Mouse (Mus musculus): Measurements from ENCODE around the gene Kcnj14. TPM values are rescaled to one million over a fixed set of nuclear protein-coding genes. Genes with fewer than 3 reads are reported as not detected.

Kcnj14 gene
- 0.02 and 0.04 TPM in 2 replicates for polyA plus RNA-seq (2012)

DNA sequence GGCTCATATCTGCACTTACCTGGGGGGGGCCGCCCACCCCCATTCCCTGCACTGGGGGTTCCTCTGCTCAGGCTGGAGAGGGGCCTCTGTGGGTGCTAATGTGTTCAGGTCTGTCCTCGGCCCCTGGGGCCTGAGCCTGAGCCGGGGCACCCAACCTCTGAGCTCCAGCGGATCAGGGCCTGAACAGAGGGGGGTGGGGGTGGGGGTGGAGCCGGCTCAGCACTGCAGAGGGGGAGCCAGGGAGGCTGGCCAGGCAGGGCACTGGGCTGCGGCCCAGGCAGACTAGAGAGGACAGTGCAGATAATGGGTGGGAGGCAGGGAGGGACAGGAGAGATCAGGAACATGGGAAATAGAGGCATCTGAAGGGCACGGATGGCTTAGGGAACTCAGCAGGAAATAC, at the start of gene Kcnj14:
Gene Kcnj14, minus strand, starts transcription at position 185 of the 400 bp plus-strand sequence.
- peaks cover 1% of the 10 kb centered on the region; the same call in 1 of the 2 replicates for H3K27me3 ChIP-seq (ENCODE audit: control insufficient read depth)
- no peak within 1 kb of the TSS for H3K4me3 ChIP-seq (replicated peaks)
- peaks cover 70% of the 10 kb centered on the region for H3K36me3 ChIP-seq (ENCODE audit: control insufficient read depth)
- TF ChIP-seq GATA1 (IDR thresholded peaks at IDR 0.05; ENCODE audit: low read length): no peak
- TF ChIP-seq TAL1 (IDR thresholded peaks at IDR 0.05; ENCODE audit: low read length): no peak
- no peaks in the 10 kb centered on the region for H3K9me3 ChIP-seq (ENCODE audit: control insufficient read depth, low read length)
- H3K4me1 ChIP-seq (ENCODE audit: control insufficient read depth): peaks cover 7% of the 10 kb centered on the region

DNA sequence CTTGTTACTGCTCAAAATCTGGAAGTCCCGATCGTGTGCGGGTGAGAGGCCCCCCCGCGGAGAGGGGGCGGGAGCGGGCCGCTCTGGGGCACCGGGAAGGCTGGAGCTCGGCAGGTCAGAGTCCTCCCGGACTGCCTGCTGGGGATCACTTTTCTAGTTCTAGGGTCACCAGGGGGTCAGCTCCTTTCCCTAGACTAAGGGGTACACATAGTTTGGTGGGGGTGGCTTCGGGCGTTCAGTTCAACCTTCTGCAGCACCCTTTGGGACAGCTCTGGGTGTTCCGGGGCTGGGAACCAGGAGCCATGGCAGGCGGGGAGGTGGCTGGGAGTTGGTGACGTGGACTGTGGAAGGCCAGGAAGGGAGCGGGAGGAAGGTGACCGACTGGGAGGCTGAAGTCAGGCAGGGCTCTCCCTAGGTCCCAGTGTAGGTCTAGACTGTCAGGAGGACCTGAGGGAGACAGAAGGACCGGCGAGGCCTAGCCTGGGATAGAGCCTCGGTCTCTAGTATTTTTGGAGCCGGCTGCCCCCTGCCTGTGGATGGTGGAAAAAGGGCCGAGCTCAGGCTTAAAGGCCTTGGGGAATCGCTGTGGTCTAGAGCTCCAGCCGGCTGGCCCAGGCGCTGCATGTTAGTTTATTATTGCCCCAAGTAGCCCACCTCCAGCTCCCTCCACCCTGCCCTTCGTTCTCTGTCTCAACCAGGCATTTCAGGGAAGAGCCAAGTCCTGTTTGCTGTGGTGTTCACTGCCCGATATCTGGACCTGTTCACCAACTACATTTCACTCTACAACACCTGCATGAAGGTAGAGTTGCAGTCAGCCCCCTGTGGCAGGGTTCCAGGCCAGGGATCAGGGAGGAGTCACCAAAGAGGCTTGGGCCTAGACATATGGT, 48.7 kb upstream of the Kcnj14 start:
- H3K36me3 ChIP-seq (ENCODE audit: control insufficient read depth): peaks cover 45% of the 10 kb centered on the region
- no peak for TF ChIP-seq GATA1 (IDR thresholded peaks at IDR 0.05; ENCODE audit: low read length)
- TF ChIP-seq TAL1 (IDR thresholded peaks at IDR 0.05; ENCODE audit: low read length): no peak
- H3K9me3 ChIP-seq (ENCODE audit: control insufficient read depth, low read length): peaks cover 2% of the 10 kb centered on the region; the same call in 1 of the 2 replicates
- H3K4me3 ChIP-seq (replicated peaks): peak overlapping the region; percentile 76
- H3K4me1 ChIP-seq (ENCODE audit: control insufficient read depth): peaks cover 26% of the 10 kb centered on the region
- peaks cover 41% of the 10 kb centered on the region for H3K27me3 ChIP-seq (ENCODE audit: control insufficient read depth)

DNA sequence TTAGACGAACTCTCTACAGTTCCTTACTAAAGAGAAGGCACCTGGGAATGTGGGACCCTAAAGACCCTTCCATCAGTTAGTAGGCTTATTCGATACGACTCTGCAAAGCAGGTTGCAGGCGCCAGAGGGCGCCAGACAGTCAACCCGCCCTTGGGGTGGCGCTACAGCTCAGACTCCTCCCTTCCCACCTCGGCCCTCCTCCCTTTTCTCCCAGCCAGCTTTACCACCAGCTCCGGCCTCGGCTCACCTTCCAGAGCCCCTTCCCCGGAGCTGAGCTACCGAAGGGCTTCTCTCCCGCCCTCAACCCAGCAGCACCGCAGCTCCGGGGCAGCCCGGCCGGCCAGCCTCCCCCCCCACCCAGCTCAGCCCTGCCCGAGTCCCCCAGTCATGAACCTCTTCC, 48.0 kb upstream of the Kcnj14 start, which contains the start of gene Kdelr1:
Gene Kdelr1, plus strand, starts transcription at position 149 of the 400 bp plus-strand sequence.
- TF ChIP-seq TAL1 (IDR thresholded peaks at IDR 0.05; ENCODE audit: low read length) (no peak), GATA1 (IDR thresholded peaks at IDR 0.05; ENCODE audit: low read length) (no peak)
- peaks cover 48% of the 10 kb centered on the region for H3K27me3 ChIP-seq (ENCODE audit: control insufficient read depth)
- H3K4me1 ChIP-seq (ENCODE audit: control insufficient read depth): peaks cover 26% of the 10 kb centered on the region
- H3K9me3 ChIP-seq (ENCODE audit: control insufficient read depth, low read length): peaks cover 2% of the 10 kb centered on the region; the same call in 1 of the 2 replicates
- peaks cover 41% of the 10 kb centered on the region for H3K36me3 ChIP-seq (ENCODE audit: control insufficient read depth)
- peak within 1 kb of the TSS; percentile 76 for H3K4me3 ChIP-seq (replicated peaks)

DNA sequence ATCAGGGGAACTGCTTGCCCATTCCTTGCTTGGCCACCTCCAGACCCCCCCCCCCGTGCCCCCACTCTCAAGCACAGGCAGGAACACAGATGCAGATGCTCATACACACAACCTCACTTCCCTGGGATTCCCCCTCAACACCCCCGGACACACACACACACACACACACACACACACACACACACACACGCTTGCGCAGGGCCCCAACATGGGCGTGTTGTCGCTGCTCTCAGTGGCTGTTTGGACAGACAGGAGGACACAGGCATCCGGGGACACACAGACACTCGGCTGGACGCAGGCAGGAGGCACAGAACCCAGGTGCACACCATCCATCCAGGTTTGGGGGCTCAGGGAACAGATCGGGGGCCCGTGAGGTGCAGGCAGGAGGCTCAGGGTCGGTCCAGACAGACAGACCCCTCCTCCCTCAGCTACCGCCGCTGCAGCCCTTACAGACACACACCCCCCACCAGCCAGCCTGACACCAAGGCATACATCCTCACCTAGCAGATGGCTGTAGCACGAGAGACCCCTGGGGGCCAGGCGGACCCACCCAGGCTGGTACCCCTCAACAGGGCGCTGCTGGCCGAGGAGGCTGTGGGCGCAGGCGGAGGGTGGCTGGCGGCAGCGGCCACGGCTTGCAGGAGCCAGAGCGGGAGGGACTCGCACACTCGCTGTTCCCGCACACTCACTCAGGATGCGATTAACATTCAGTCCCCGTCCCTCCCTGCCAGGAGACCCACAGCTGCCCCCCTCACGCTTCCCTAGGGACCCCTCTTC, 45.9 kb upstream of the Kcnj14 start:
- Histone ChIP-seq H3K27me3 (ENCODE audit: control insufficient read depth) (peaks cover 68% of the 10 kb centered on the region), H3K9me3 (ENCODE audit: control insufficient read depth, low read length) (peaks cover 2% of the 10 kb centered on the region; the same call in 1 of the 2 replicates), H3K4me1 (ENCODE audit: control insufficient read depth) (peaks cover 35% of the 10 kb centered on the region), H3K4me3 (replicated peaks) (no peak overlapping the region), H3K36me3 (ENCODE audit: control insufficient read depth) (peaks cover 19% of the 10 kb centered on the region)
- TF ChIP-seq TAL1 (IDR thresholded peaks at IDR 0.05; ENCODE audit: low read length) (no peak), GATA1 (IDR thresholded peaks at IDR 0.05; ENCODE audit: low read length) (no peak)

DNA sequence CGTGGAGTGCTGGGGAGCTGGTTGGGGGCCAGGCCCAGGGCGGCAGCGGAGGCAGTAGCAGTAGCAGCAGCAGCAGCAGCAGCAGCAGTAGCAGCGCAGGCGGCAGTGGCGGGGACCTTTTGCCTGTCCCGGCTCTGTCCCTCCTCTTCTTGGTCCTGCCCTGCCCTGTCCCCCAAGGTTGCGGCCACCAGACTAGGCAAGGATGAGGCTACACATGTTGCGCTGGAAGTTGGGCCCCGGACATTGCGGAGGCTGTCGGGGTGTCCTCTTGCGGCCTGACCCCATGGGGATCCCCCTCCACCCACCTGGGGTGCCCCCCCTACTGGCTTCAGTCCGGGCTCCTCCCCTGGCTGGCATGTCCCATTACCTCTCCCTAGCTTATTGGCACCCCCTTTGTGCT, 45.2 kb upstream of the Kcnj14 start:
- Histone ChIP-seq H3K36me3 (ENCODE audit: control insufficient read depth) (peaks cover 12% of the 10 kb centered on the region), H3K4me3 (replicated peaks) (no peak overlapping the region), H3K9me3 (ENCODE audit: control insufficient read depth, low read length) (peaks cover 2% of the 10 kb centered on the region; the same call in 1 of the 2 replicates), H3K4me1 (ENCODE audit: control insufficient read depth) (peaks cover 31% of the 10 kb centered on the region), H3K27me3 (ENCODE audit: control insufficient read depth) (peaks cover 72% of the 10 kb centered on the region)
- TF ChIP-seq GATA1 (IDR thresholded peaks at IDR 0.05; ENCODE audit: low read length): no peak
- no peak for TF ChIP-seq TAL1 (IDR thresholded peaks at IDR 0.05; ENCODE audit: low read length)

DNA sequence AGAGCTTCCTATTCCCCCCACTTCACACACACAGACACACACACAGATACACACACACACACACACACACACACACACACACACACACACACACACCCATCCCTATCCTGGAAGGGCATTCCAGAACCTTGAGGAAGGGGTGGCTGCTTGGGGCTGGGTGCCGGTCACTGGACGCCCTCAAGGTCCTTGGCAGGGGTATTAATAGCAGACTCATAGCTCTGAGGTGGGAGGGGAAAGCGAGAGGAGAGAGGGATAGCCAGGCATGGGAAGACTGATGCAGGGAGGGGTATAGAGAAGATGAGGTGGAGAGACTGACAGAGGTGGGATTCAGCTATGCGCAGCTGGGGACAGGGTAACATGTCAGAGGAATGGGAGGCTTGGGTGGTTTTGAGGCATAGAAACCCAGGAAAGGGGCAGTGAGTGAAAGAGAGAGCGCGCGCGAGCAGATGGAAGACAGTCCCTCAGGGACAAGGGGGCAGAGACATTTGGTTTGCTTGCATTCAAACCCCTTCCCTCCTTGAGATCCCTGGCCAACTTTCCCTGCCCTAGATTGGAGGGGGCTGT, 44.6 kb upstream of the Kcnj14 start:
- Histone ChIP-seq H3K4me1 (ENCODE audit: control insufficient read depth) (peaks cover 25% of the 10 kb centered on the region), H3K9me3 (ENCODE audit: control insufficient read depth, low read length) (peaks cover 2% of the 10 kb centered on the region; the same call in 1 of the 2 replicates)
- TF ChIP-seq TAL1 (IDR thresholded peaks at IDR 0.05; ENCODE audit: low read length) (no peak), GATA1 (IDR thresholded peaks at IDR 0.05; ENCODE audit: low read length) (no peak)

DNA sequence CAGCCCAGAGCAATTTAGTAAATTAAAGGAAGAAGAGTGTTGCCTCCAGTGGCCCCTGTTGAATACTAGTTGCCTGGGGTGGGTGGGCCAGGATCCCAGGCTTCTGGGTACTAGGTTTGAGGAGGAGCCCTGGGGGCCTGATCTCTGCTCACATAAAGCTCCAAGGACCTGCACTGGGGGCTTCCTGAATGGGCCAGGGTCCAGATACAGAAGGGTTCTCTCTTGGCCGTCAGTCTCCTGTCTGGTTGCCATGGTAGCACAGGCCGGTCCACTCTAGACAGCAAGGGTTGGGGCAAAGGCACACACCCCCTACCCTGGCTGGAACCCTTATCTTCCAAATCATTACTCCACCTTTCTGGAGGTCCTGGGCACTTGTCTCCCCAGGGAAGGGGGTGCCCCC, 43.3 kb upstream of the Kcnj14 start:
- H3K27me3 ChIP-seq (ENCODE audit: control insufficient read depth): peaks cover 72% of the 10 kb centered on the region
- TF ChIP-seq TAL1 (IDR thresholded peaks at IDR 0.05; ENCODE audit: low read length): no peak
- TF ChIP-seq GATA1 (IDR thresholded peaks at IDR 0.05; ENCODE audit: low read length): no peak
- H3K36me3 ChIP-seq (ENCODE audit: control insufficient read depth): no peaks in the 10 kb centered on the region
- no peak overlapping the region for H3K4me3 ChIP-seq (replicated peaks)
- H3K9me3 ChIP-seq (ENCODE audit: control insufficient read depth, low read length): peaks cover 2% of the 10 kb centered on the region; the same call in 1 of the 2 replicates
- H3K4me1 ChIP-seq (ENCODE audit: control insufficient read depth): peaks cover 12% of the 10 kb centered on the region

More for the DNA sequence above, 44.6 kb upstream of the Kcnj14 start:
- H3K4me3 ChIP-seq (replicated peaks): no peak overlapping the region
- peaks cover 6% of the 10 kb centered on the region for H3K36me3 ChIP-seq (ENCODE audit: control insufficient read depth)
- peaks cover 72% of the 10 kb centered on the region for H3K27me3 ChIP-seq (ENCODE audit: control insufficient read depth)

DNA sequence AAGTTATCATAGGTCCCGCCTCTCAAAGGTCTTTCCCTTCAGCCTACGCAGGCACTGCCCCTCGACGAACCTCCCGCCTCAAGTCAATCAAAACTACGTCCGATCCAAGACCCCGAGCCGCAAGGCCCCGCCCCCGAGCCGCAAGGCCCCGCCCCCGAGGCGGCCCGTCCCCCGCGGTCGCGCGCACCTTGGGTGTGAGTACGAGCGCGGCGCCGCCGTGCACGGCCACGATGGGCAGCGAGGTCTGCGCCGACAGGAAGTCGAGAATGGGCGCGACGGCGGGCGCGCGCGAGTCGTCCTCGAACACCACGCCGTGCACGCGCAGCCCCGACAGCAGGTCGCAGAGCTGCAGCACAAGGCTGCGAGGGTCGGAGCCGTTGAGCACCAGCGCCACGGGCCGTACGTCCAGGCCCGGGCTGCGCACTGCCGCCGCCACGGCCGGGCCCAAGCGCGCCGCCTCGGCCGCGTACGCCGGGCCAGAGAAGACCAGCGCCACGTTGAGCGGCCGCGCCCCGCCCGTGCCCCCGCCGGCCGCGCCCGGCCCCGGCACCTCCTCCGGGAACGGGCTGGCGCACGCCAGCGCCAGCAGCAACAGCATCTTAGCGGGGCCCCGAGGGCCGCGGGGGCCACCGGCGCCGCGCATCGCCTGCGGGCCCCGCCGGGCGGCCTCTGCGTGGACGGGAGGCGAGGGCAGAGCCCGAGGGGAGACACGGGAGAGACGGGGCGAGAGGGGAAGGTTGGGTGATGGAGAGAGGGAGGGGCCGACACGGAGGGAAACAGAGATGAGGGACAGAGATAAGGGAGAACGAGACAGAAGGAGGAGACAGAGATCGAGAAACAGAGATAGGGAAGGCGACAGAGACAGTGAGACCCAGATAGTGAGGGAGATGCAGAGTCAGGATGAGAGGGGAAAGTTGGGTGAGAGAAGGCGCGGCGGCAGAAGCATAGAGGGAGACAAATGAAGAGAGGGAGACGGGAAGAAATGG, 41.6 kb upstream of the Kcnj14 start:
- H3K9me3 ChIP-seq (ENCODE audit: control insufficient read depth, low read length): peaks cover 2% of the 10 kb centered on the region; the same call in 1 of the 2 replicates
- peak overlapping the region; percentile 71 for H3K4me3 ChIP-seq (replicated peaks)
- TF ChIP-seq GATA1 (IDR thresholded peaks at IDR 0.05; ENCODE audit: low read length): peak; percentile 61; the same call in 1 of the 2 replicates
- no peak for TF ChIP-seq TAL1 (IDR thresholded peaks at IDR 0.05; ENCODE audit: low read length)
- H3K36me3 ChIP-seq (ENCODE audit: control insufficient read depth): no peaks in the 10 kb centered on the region
- peaks cover 12% of the 10 kb centered on the region for H3K4me1 ChIP-seq (ENCODE audit: control insufficient read depth)
- H3K27me3 ChIP-seq (ENCODE audit: control insufficient read depth): peaks cover 65% of the 10 kb centered on the region

Measured in erythroblast, embryonic 14.5 days (primary cell).